Mouse (Mus musculus): ENCODE data around the gene Hdc.

DNA sequence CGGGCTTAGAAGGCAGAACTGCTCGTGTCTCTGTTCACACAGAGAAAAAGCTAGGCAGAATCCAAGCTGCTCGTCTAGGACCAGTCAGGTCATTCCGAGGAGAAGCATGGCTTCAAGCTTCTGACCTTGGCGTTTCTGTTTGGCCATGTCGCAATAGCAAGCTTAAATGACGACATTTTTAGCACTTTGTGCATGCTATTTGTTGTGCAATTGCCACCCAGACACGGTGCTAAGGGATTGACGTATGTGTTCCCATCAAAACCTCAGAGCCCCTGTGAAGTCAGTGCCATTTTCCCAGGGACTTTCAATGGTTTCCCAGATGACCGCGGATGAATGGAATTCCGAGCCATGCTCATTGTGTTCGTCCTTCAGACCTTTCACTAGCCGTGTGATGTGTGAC, 18.6 kb downstream of the Hdc start:
- no peak for TF ChIP-seq CTCF (IDR thresholded peaks at IDR 0.05; ENCODE audit: control insufficient read depth, insufficient read depth, low read length)
- no peak for TF ChIP-seq POLR2A (IDR thresholded peaks at IDR 0.05; ENCODE audit: borderline replicate concordance, control insufficient read depth, low read depth, low read length)

Measured in bone marrow, adult 2 months (tissue).